Mouse (Mus musculus): ENCODE data around the gene Mphosph9. TPM values are rescaled to one million over a fixed set of nuclear protein-coding genes. Genes with fewer than 3 reads are reported as not detected.

The Mphosph9 gene
- total and polyA plus RNA-seq, 2 experiments: 1.1 to 2.3 TPM

DNA sequence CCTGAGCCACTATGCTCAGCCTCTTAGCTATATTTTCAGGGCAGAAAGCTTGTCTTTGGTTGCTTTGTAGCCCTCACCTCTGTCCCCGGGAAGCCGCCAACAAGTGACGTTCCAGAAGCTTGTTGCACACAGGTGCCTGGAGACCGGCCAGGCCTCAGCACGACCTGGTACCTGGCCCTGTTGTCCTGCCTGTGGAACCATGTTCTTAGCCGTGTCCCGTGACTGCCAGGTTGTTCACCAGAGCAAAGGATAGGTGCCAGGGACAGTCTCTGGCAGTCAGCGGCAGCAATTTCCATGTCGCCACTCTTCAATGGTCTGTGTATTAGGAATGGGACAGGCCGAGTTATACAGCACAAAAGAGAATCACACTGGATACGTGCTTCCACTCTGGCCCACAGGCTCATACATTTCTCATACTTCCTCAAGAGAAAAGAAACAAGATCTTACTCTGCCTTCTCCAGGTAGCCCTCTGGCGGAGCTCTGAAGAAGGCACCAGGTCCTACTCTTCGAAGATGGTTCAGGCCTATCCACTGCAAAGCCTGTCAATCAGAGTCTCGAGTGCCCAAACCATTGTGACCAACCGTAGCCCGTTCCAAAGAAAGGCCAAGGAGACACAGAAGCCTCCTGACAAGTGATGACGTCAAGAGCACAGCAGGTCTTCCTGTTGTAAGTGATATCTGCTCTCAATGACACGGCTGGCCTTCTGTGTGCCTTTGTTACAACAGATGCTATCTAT, 117.3 kb downstream of the Mphosph9 start:
- DNase-seq (ENCODE audit: extremely low read depth, low read depth, low spot score): peak; percentile 98
- Histone ChIP-seq H3K27me3 (ENCODE audit: control insufficient read depth, insufficient read depth, low read length) (no peaks in the 10 kb centered on the region), H3K4me1 (ENCODE audit: control insufficient read depth, insufficient read depth, low read length) (peaks cover 19% of the 10 kb centered on the region), H3K27ac (replicated peaks; ENCODE audit: insufficient read depth, low read depth, low read length) (peak overlapping the region; percentile 77), H3K79me2 (ENCODE audit: control insufficient read depth, insufficient read depth, low read length) (peaks cover 8% of the 10 kb centered on the region; the same call in 1 of the 2 replicates), H3K36me3 (ENCODE audit: control insufficient read depth, insufficient read depth, low read length) (no peaks in the 10 kb centered on the region), H3K4me3 (ENCODE audit: insufficient read depth, low read depth, low read length) (no peak overlapping the region), H3K9ac (ENCODE audit: low read depth, low read length) (peak overlapping the region; percentile 11; the same call in 1 of the 2 replicates)
- TF ChIP-seq POLR2A (IDR thresholded peaks at IDR 0.05; ENCODE audit: extremely low read depth, insufficient read depth, low read length) (no peak), CTCF (IDR thresholded peaks at IDR 0.05; ENCODE audit: low read depth, low read length) (no peak)
- 38% methylated on average over 18 of the region's 18 CpGs for WGBS

GRCm38 (mm10) chr5:124209850-124210249, 117.9 kb downstream of the Mphosph9 start:
- WGBS: 40% methylated on average over 6 of the region's 6 CpGs
- peaks cover 19% of the 10 kb centered on the region for H3K4me1 ChIP-seq (ENCODE audit: control insufficient read depth, insufficient read depth, low read length)
- no peaks in the 10 kb centered on the region for H3K36me3 ChIP-seq (ENCODE audit: control insufficient read depth, insufficient read depth, low read length)
- TF ChIP-seq POLR2A (IDR thresholded peaks at IDR 0.05; ENCODE audit: extremely low read depth, insufficient read depth, low read length) (no peak), CTCF (IDR thresholded peaks at IDR 0.05; ENCODE audit: low read depth, low read length) (no peak)
- H3K27ac ChIP-seq (replicated peaks; ENCODE audit: insufficient read depth, low read depth, low read length): peak overlapping the region; percentile 70
- peak overlapping the region; percentile 11; the same call in 1 of the 2 replicates for H3K9ac ChIP-seq (ENCODE audit: low read depth, low read length)
- H3K27me3 ChIP-seq (ENCODE audit: control insufficient read depth, insufficient read depth, low read length): no peaks in the 10 kb centered on the region
- peaks cover 8% of the 10 kb centered on the region; the same call in 1 of the 2 replicates for H3K79me2 ChIP-seq (ENCODE audit: control insufficient read depth, insufficient read depth, low read length)
- no peak overlapping the region for H3K4me3 ChIP-seq (ENCODE audit: insufficient read depth, low read depth, low read length)
- DNase-seq (ENCODE audit: extremely low read depth, low read depth, low spot score): no peak

DNA sequence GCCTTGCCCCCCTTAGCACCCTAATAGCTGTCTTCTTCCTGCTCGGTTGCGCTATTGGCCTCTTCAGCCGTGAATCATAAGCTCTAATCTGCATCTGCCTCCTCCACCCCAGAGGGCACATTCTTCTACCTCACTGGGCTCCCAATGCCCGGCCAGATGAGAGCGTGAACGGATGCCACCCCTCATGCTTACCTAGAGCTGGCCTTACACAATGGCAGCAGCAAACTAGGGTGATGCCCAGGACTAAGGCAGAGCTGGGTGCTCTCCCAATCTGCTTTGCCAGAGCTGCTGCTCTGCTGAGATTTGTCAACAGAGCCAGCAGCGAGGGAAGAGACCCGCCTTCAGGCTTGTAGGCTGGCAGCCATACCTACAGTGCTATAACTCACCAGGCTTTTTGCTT, 119.7 kb downstream of the Mphosph9 start:
- Histone ChIP-seq H3K9ac (ENCODE audit: low read depth, low read length) (no peak overlapping the region), H3K36me3 (ENCODE audit: control insufficient read depth, insufficient read depth, low read length) (no peaks in the 10 kb centered on the region), H3K27me3 (ENCODE audit: control insufficient read depth, insufficient read depth, low read length) (no peaks in the 10 kb centered on the region), H3K4me3 (ENCODE audit: insufficient read depth, low read depth, low read length) (no peak overlapping the region), H3K4me1 (ENCODE audit: control insufficient read depth, insufficient read depth, low read length) (peaks cover 26% of the 10 kb centered on the region), H3K27ac (replicated peaks; ENCODE audit: insufficient read depth, low read depth, low read length) (no peak overlapping the region), H3K79me2 (ENCODE audit: control insufficient read depth, insufficient read depth, low read length) (peaks cover 8% of the 10 kb centered on the region; the same call in 1 of the 2 replicates)
- TF ChIP-seq POLR2A (IDR thresholded peaks at IDR 0.05; ENCODE audit: extremely low read depth, insufficient read depth, low read length) (no peak), CTCF (IDR thresholded peaks at IDR 0.05; ENCODE audit: low read depth, low read length) (no peak)
- 68% methylated on average over 8 of the region's 8 CpGs for whole genome bisulfite sequencing
- DNase-seq (ENCODE audit: extremely low read depth, low read depth, low spot score): no peak

DNA sequence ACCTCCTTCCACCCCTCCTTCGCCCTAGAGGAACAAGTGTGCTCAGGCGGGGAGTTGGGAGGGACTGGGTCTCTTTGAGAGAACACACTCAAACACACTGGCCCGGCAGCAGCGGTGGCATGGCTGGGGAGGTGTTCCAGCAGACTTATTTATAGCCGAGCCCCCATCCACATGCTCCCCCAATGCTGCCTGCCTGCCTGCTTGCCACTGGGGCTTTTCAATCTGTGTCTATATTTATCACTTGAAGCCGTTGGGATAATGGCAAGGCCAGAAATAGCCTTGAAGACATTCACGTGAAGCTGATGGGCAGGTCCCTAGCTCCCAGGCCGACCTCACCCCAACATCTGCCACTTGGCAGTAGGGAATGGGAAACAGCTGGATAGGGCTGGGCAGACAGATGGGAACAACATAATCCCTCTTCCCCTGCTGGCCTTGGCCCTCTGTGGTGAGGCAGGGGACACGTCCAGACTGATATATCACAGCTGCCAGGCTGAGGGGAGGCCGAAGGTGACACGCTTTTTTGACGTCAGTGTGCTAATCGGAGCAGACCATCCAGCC, 121.2 kb downstream of the Mphosph9 start:
- Histone ChIP-seq H3K36me3 (ENCODE audit: control insufficient read depth, insufficient read depth, low read length) (no peaks in the 10 kb centered on the region), H3K79me2 (ENCODE audit: control insufficient read depth, insufficient read depth, low read length) (peaks cover 11% of the 10 kb centered on the region; the same call in 1 of the 2 replicates), H3K9ac (ENCODE audit: low read depth, low read length) (no peak overlapping the region), H3K4me1 (ENCODE audit: control insufficient read depth, insufficient read depth, low read length) (peaks cover 28% of the 10 kb centered on the region), H3K4me3 (ENCODE audit: insufficient read depth, low read depth, low read length) (no peak overlapping the region), H3K27me3 (ENCODE audit: control insufficient read depth, insufficient read depth, low read length) (no peaks in the 10 kb centered on the region), H3K27ac (replicated peaks; ENCODE audit: insufficient read depth, low read depth, low read length) (no peak overlapping the region)
- 81% methylated on average over 13 of the region's 13 CpGs for WGBS
- TF ChIP-seq CTCF (IDR thresholded peaks at IDR 0.05; ENCODE audit: low read depth, low read length) (no peak), POLR2A (IDR thresholded peaks at IDR 0.05; ENCODE audit: extremely low read depth, insufficient read depth, low read length) (no peak)
- no peak for DNase-seq (ENCODE audit: extremely low read depth, low read depth, low spot score)

DNA sequence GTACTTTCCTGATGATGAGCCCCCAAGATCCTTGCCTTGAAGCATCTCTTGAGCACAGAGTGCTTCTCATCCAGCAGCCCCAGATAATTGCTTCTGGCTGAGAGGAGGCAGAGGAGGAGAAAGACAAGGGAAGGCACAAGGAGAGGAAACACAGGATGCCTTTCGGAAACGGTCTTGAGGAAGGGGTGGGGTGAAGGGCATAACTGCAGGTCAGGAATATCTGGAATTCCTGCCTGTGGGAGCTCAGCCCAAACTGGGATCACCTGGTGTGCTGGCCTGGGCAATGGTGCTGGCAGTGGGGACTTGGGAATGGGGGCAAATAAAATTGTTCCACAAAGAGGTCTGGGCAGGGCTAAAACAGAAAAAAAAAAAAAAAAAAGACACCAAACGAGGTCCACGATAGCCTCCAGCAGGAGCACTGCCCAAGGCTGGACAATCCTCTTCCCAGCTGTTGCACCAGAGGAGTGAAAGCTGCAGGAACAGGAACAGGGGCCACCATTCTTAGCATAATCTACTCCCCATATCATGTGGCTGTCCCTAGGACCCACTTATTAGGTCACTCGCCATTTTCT, 121.9 kb downstream of the Mphosph9 start:
- TF ChIP-seq POLR2A (IDR thresholded peaks at IDR 0.05; ENCODE audit: extremely low read depth, insufficient read depth, low read length): no peak
- TF ChIP-seq CTCF (IDR thresholded peaks at IDR 0.05; ENCODE audit: low read depth, low read length): no peak
- WGBS: 68% methylated on average over 5 of the region's 5 CpGs
- H3K27me3 ChIP-seq (ENCODE audit: control insufficient read depth, insufficient read depth, low read length): no peaks in the 10 kb centered on the region

More for the DNA sequence above, 121.9 kb downstream of the Mphosph9 start:
- no peak for DNase-seq (ENCODE audit: extremely low read depth, low read depth, low spot score)
- Histone ChIP-seq H3K36me3 (ENCODE audit: control insufficient read depth, insufficient read depth, low read length) (no peaks in the 10 kb centered on the region), H3K4me1 (ENCODE audit: control insufficient read depth, insufficient read depth, low read length) (peaks cover 24% of the 10 kb centered on the region), H3K79me2 (ENCODE audit: control insufficient read depth, insufficient read depth, low read length) (peaks cover 11% of the 10 kb centered on the region; the same call in 1 of the 2 replicates), H3K4me3 (ENCODE audit: insufficient read depth, low read depth, low read length) (no peak overlapping the region), H3K27ac (replicated peaks; ENCODE audit: insufficient read depth, low read depth, low read length) (no peak overlapping the region), H3K9ac (ENCODE audit: low read depth, low read length) (no peak overlapping the region)

All from liver, adult 2 months (tissue).